Mouse (Mus musculus) MEL-GATA-1-ER (cell line): ENCODE data around the gene Poc1b.

Experiments used
- DNase-seq: peaks from one replicate; pipeline ENCODE4 v3.0.0-alpha.2; 2012; ENCODE audit warnings: low read depth; ENCODE audit errors: extremely low read depth

Poc1b gene

GRCm38 (mm10) chr10:99115471-99116236, 8.8 kb downstream of the Poc1b start:
- no peak for DNase-seq

GRCm38 (mm10) chr10:99116237-99116632, 9.4 kb downstream of the Poc1b start:
- no peak for DNase-seq

- no peak for DNase-seq
These were observed 10.1 kb downstream of the Poc1b start for GRCm38 (mm10) chr10:99116650-99117615.

- DNase-seq = no peak
These were observed 11.0 kb downstream of the Poc1b start for GRCm38 (mm10) chr10:99117876-99118275.

- no peak for DNase-seq
These were observed 11.9 kb downstream of the Poc1b start for GRCm38 (mm10) chr10:99118697-99119096.

GRCm38 (mm10) chr10:99119471-99119870, 12.6 kb downstream of the Poc1b start:
- no peak for DNase-seq

GRCm38 (mm10) chr10:99126225-99126624, 19.4 kb downstream of the Poc1b start, which contains the start of gene Phxr2:
Phxr2 (minus strand) TSS chr10:99126325.
- DNase-seq = no peak

GRCm38 (mm10) chr10:99126954-99127353, 20.1 kb downstream of the Poc1b start:
- no peak for DNase-seq

- DNase-seq = no peak
These were observed 20.9 kb downstream of the Poc1b start for GRCm38 (mm10) chr10:99127691-99128261.

- no peak for DNase-seq
These were observed 23.8 kb downstream of the Poc1b start for GRCm38 (mm10) chr10:99130611-99131010.

GRCm38 (mm10) chr10:99131298-99131697, 24.5 kb downstream of the Poc1b start:
- no peak for DNase-seq

- DNase-seq = no peak
These were observed 25.4 kb downstream of the Poc1b start for GRCm38 (mm10) chr10:99132189-99132588.

GRCm38 (mm10) chr10:99132595-99133272, 25.9 kb downstream of the Poc1b start:
- DNase-seq = no peak

GRCm38 (mm10) chr10:99133321-99133875, 26.6 kb downstream of the Poc1b start:
- no peak for DNase-seq

GRCm38 (mm10) chr10:99136337-99136736, 29.5 kb downstream of the Poc1b start:
- no peak for DNase-seq

GRCm38 (mm10) chr10:99145611-99146010, 38.8 kb downstream of the Poc1b start:
- no peak for DNase-seq

- DNase-seq = no peak
These were observed 39.8 kb downstream of the Poc1b start for GRCm38 (mm10) chr10:99146596-99146995.

- DNase-seq = no peak
These were observed 43.2 kb downstream of the Poc1b start for GRCm38 (mm10) chr10:99150016-99150415.

GRCm38 (mm10) chr10:99151580-99151979, 44.7 kb downstream of the Poc1b start:
- no peak for DNase-seq

- DNase-seq = no peak
These were observed 45.2 kb downstream of the Poc1b start for GRCm38 (mm10) chr10:99152063-99152462.

- DNase-seq = no peak
These were observed 47.8 kb downstream of the Poc1b start for GRCm38 (mm10) chr10:99154635-99155034.
